8 mouse cellular contexts compared by ENCODE assay signal in the genomic region with DNA sequence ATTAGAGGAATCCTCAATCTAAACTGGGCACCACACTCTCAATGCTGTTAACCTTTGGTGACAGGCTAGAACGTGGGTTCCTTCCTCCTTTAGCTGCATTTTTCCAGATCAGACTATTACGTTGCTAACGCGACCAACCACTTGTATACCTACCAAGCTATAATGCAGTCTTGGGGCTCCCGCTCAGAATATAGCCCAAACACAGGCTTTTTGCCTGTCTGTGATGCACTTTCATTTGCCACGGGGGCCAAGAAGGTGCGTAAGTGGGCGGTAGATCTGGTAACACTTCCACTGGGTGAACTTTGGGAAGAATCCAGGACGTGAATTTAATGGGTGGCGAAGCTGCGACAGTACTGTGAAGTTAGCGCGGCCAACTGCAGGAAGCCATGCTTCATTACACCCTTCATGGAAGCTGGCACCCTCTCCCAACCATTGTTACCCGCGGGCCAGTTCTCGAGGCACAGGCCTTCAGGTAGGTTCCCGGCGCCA. TPM values are rescaled to one million over a fixed set of nuclear protein-coding genes. Genes with fewer than 3 reads are reported as not detected.
A peak's percentile ranks its signal among the peaks of the same experiment; 100 is the strongest.
DNase-seq lines count a peak whose midpoint lies in the region; ATAC-seq and TF ChIP-seq lines count a peak whose summit lies in the region.

No protein-coding gene starts in this region.

- DNase-seq in urinary bladder, postnatal 36 days (ENCODE audit: low spot score in 2 of 2), result peak; percentile 52 to 55
- no peak for DNase-seq in urinary bladder, postnatal 10 days (ENCODE audit: low spot score)
- DNase-seq in cerebellum, adult 9-11 months, result peak; percentile 87
- peak; percentile 51 for DNase-seq in gastrocnemius, postnatal 14 days

- peak overlapping the region; percentile 79 for H3K4me2 ChIP-seq in intestine, postnatal 0 days (replicated peaks; ENCODE audit: low read depth)
- peak overlapping the region; percentile 90 for H3K4me2 ChIP-seq in limb, embryonic 13.5 days (replicated peaks)
- peak overlapping the region; percentile 91 for H3K4me2 ChIP-seq in midbrain, embryonic 13.5 days (replicated peaks)
- H3K4me2 ChIP-seq in stomach, embryonic 14.5 days (replicated peaks; ENCODE audit: low read depth, low read length), result peak overlapping the region; percentile 91

- H3K9me3 ChIP-seq in intestine, postnatal 0 days (ENCODE audit: control insufficient read depth), result no peaks in the 10 kb centered on the region
- no peaks in the 10 kb centered on the region for H3K9me3 ChIP-seq in limb, embryonic 13.5 days
- no peaks in the 10 kb centered on the region for H3K9me3 ChIP-seq in midbrain, embryonic 13.5 days
- H3K9me3 ChIP-seq in stomach, embryonic 14.5 days (ENCODE audit: control insufficient read depth, low read depth, low read length), result no peaks in the 10 kb centered on the region

- H3K4me1 ChIP-seq in intestine, postnatal 0 days (replicated peaks; ENCODE audit: control insufficient read depth, insufficient read depth, low read length), result no peaks in the 10 kb centered on the region
- H3K4me1 ChIP-seq in limb, embryonic 13.5 days, result peaks cover 18% of the 10 kb centered on the region
- H3K4me1 ChIP-seq in midbrain, embryonic 13.5 days (replicated peaks), result peaks cover 20% of the 10 kb centered on the region
- peaks cover 6% of the 10 kb centered on the region; the same call in 1 of the 2 replicates for H3K4me1 ChIP-seq in stomach, embryonic 14.5 days (ENCODE audit: control insufficient read depth, insufficient read depth, low read length)

- peak; percentile 54 for ATAC-seq in intestine, postnatal 0 days
- ATAC-seq in limb, embryonic 13.5 days (ENCODE audit: low FRiP score, low read depth), result peak; percentile 24
- ATAC-seq in midbrain, embryonic 13.5 days, result peak; percentile 66
- peak; percentile 38 for ATAC-seq in stomach, embryonic 14.5 days (ENCODE audit: insufficient number of reproducible peaks, insufficient read depth, low FRiP score, low read depth)

- intact Hi-C loops in gastrocnemius, postnatal 14 days (cut with DNase I; ENCODE audit: low total_unique reads), result no loop called here

- no peaks in the 10 kb centered on the region for H3K36me3 ChIP-seq in intestine, postnatal 0 days (ENCODE audit: control insufficient read depth, insufficient read depth)
- peaks cover 7% of the 10 kb centered on the region for H3K36me3 ChIP-seq in limb, embryonic 13.5 days
- H3K36me3 ChIP-seq in midbrain, embryonic 13.5 days, result peaks cover 8% of the 10 kb centered on the region
- peaks cover 7% of the 10 kb centered on the region; the same call in 1 of the 2 replicates for H3K36me3 ChIP-seq in stomach, embryonic 14.5 days (ENCODE audit: control insufficient read depth, insufficient read depth, low read length)

- H3K9ac ChIP-seq in intestine, postnatal 0 days (ENCODE audit: low read depth, low read length), result peak overlapping the region; percentile 99
- peak overlapping the region; percentile 97 for H3K9ac ChIP-seq in limb, embryonic 13.5 days
- H3K9ac ChIP-seq in midbrain, embryonic 13.5 days (replicated peaks), result peak overlapping the region; percentile 96
- H3K9ac ChIP-seq in stomach, embryonic 14.5 days (replicated peaks; ENCODE audit: low read depth, low read length), result peak overlapping the region; percentile 97

- peak overlapping the region; percentile 100 for H3K27ac ChIP-seq in intestine, postnatal 0 days (ENCODE audit: low read depth, low read length)
- H3K27ac ChIP-seq in limb, embryonic 13.5 days, result peak overlapping the region; percentile 99
- peak overlapping the region; percentile 100 for H3K27ac ChIP-seq in midbrain, embryonic 13.5 days
- peak overlapping the region; percentile 100 for H3K27ac ChIP-seq in stomach, embryonic 14.5 days (ENCODE audit: low read length)

- TF ChIP-seq CTCF in intestine, postnatal 0 days (IDR thresholded peaks at IDR 0.05; ENCODE audit: low read depth), result peak; percentile 30; the same call in 1 of the 2 replicates

- peak overlapping the region; percentile 94 for H3K4me3 ChIP-seq in intestine, postnatal 0 days (ENCODE audit: low read depth, low read length)
- peak overlapping the region; percentile 79 for H3K4me3 ChIP-seq in limb, embryonic 13.5 days
- H3K4me3 ChIP-seq in midbrain, embryonic 13.5 days (replicated peaks), result peak overlapping the region; percentile 83
- peak overlapping the region; percentile 79 for H3K4me3 ChIP-seq in stomach, embryonic 14.5 days (ENCODE audit: low read depth, low read length)

- no peaks in the 10 kb centered on the region for H3K27me3 ChIP-seq in intestine, postnatal 0 days (replicated peaks; ENCODE audit: control insufficient read depth, insufficient read depth, low read length)
- no peaks in the 10 kb centered on the region for H3K27me3 ChIP-seq in limb, embryonic 13.5 days
- H3K27me3 ChIP-seq in midbrain, embryonic 13.5 days, result no peaks in the 10 kb centered on the region
- no peaks in the 10 kb centered on the region for H3K27me3 ChIP-seq in stomach, embryonic 14.5 days (ENCODE audit: control insufficient read depth, insufficient read depth, low read length)

- WGBS in intestine, postnatal 0 days, result under 1% methylated on average over 18 of the region's 18 CpGs
- under 1% methylated on average over 18 of the region's 18 CpGs for WGBS in limb, embryonic 13.5 days
- WGBS in midbrain, embryonic 13.5 days, result under 1% methylated on average over 18 of the region's 18 CpGs
- WGBS in stomach, embryonic 14.5 days, result under 1% methylated on average over 18 of the region's 18 CpGs

RNA-seq across cellular contexts. Expression of gene Mllt10, which starts 8.8 kb away (rescaled TPM):
- 10 to 100 TPM; 19.0 to 20.5 TPM for total RNA-seq in gastrocnemius, postnatal 14 days (2021)
- 22.6 and 30.1 TPM in 2 replicates for polyA plus RNA-seq in intestine, postnatal 0 days (2015; fragmentation: Nextera tagmentation; extraction: Ambion mirVana)
- polyA plus RNA-seq in limb, embryonic 13.5 days (2015; fragmentation: Nextera tagmentation; extraction: Ambion mirVana), result 68.1 and 72.2 TPM in 2 replicates
- 69.6 and 75.2 TPM in 2 replicates for polyA plus RNA-seq in midbrain, embryonic 13.5 days (2015; fragmentation: Nextera tagmentation; extraction: Ambion mirVana)
- 45.0 and 56.9 TPM in 2 replicates for polyA plus RNA-seq in stomach, embryonic 14.5 days (2014; fragmentation: Nextera tagmentation; extraction: Ambion mirVana)

RNA-seq across cellular contexts. Expression of gene Skida1, which starts 15.0 kb away (rescaled TPM):
- total RNA-seq in gastrocnemius, postnatal 14 days (2021), result 1 to 10 TPM in 1 of 2 experiments, under 1 TPM in 1; 1.00 to 1.0 TPM
- polyA plus RNA-seq in intestine, postnatal 0 days (2015; fragmentation: Nextera tagmentation; extraction: Ambion mirVana), result 0.95 and 1.2 TPM in 2 replicates
- 12.2 and 14.9 TPM in 2 replicates for polyA plus RNA-seq in limb, embryonic 13.5 days (2015; fragmentation: Nextera tagmentation; extraction: Ambion mirVana)
- polyA plus RNA-seq in midbrain, embryonic 13.5 days (2015; fragmentation: Nextera tagmentation; extraction: Ambion mirVana), result 17.8 and 18.3 TPM in 2 replicates
- 4.4 and 5.0 TPM in 2 replicates for polyA plus RNA-seq in stomach, embryonic 14.5 days (2014; fragmentation: Nextera tagmentation; extraction: Ambion mirVana)

RNA-seq across cellular contexts. Expression of gene A930004D18Rik, which starts 26.3 kb away (rescaled TPM):
- 1 to 10 TPM in 1 of 2 experiments, under 1 TPM in 1; 0.89 to 1.1 TPM for total RNA-seq in gastrocnemius, postnatal 14 days (2021)
- 6.3 and 6.8 TPM in 2 replicates for polyA plus RNA-seq in intestine, postnatal 0 days (2015; fragmentation: Nextera tagmentation; extraction: Ambion mirVana)
- polyA plus RNA-seq in limb, embryonic 13.5 days (2015; fragmentation: Nextera tagmentation; extraction: Ambion mirVana), result 15.3 and 19.4 TPM in 2 replicates
- polyA plus RNA-seq in midbrain, embryonic 13.5 days (2015; fragmentation: Nextera tagmentation; extraction: Ambion mirVana), result 14.7 and 17.1 TPM in 2 replicates
- 9.9 and 11.0 TPM in 2 replicates for polyA plus RNA-seq in stomach, embryonic 14.5 days (2014; fragmentation: Nextera tagmentation; extraction: Ambion mirVana)
